Mouse (Mus musculus) forebrain, embryonic 13.5 days (tissue): ENCODE results near the gene Slco1a5. TPM values are rescaled to one million over a fixed set of nuclear protein-coding genes. Genes with fewer than 3 reads are reported as not detected.

Experiments used
- ATAC-seq: fragments of 200-750 bp; cut with Nextera tagmentation; 2 replicates; pipeline ENCODE4 v1.8.0; 2017
- H3K27ac ChIP-seq: fragments of 300-500 bp; sonication (generic); 2 replicates; pipeline ENCODE4 v1.5.1; 2015; ENCODE audit warnings: inconsistent platforms, mild to moderate bottlenecking, moderate library complexity
- H3K27me3 ChIP-seq: fragments of 300-500 bp; sonication (generic); 2 replicates; pipeline ENCODE4 v1.6.1; 2015; ENCODE audit warnings: mild to moderate bottlenecking, inconsistent platforms
- H3K36me3 ChIP-seq: fragments of 300-500 bp; sonication (generic); 2 replicates; pipeline ENCODE4 v1.6.1; 2015; ENCODE audit warnings: mild to moderate bottlenecking, inconsistent platforms; ENCODE audit not compliant: poor library complexity, severe bottlenecking
- H3K4me1 ChIP-seq: fragments of 300-500 bp; sonication (generic); 2 replicates; pipeline ENCODE4 v1.6.1; 2015; ENCODE audit warnings: inconsistent platforms
- H3K4me2 ChIP-seq: fragments of 300-500 bp; sonication (generic); 2 replicates; pipeline ENCODE4 v1.6.1; 2015; ENCODE audit warnings: inconsistent platforms, mild to moderate bottlenecking, moderate library complexity
- H3K4me3 ChIP-seq: fragments of 300-500 bp; sonication (generic); 2 replicates; pipeline ENCODE4 v1.5.1; 2015; ENCODE audit warnings: mild to moderate bottlenecking, inconsistent platforms
- H3K9ac ChIP-seq: fragments of 300-500 bp; sonication (generic); 2 replicates; pipeline ENCODE4 v1.6.1; 2015; ENCODE audit warnings: mild to moderate bottlenecking, inconsistent platforms
- H3K9me3 ChIP-seq: fragments of 300-500 bp; sonication (generic); replicated peaks from 2 replicates; pipeline ENCODE4 v1.6.1; 2016; ENCODE audit warnings: inconsistent platforms
- WGBS: fragments of 180-500 bp; shearing (Covaris S2); methylation state at CpG from one replicate; pipeline ENCODE4 v1.1.7; 2015; 5-methylcytosine and 5-hydroxymethylcytosine counted together
- polyA plus RNA-seq: library from polyadenylated mRNA; unstranded; fragments of >200 nt; fragmentation: Nextera tagmentation; extraction: Ambion mirVana; gene quantifications from 2 replicates; pipeline ENCODE4 v1.2.1, GENCODE M21; 2015

Gene Slco1a5
- polyA plus RNA-seq, 1 experiment from 2014 or later = 0.31 TPM

DNA sequence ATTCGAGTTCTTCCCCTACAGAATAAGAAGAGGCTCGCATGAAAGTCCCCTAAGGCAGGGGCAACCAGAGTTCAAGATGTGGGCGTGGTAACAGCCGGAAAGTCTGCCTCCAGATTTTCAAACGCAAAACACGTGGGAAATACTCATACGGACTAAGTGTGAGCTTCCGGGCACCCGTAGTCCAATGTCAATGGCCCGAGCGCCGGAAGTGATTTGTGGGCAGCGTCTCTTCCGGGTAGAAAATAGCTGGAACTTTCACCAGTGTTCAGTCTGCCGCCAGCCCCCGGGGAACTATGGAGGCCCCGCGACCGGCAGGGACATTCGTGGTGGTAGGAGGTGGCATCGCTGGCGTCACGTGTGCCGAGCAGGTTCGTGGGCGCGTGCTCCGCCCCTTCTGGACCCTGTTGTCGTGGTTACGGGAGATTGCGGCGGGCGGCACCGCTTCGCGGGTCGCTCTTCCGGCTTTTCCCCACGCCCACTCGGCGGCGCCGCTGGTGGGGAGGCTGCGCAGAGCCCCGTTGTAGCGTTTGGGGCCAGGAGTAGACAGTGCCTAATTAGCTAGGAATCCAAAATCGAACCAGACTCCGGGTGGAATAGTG lies 22.8 kb upstream of the Slco1a5 start, which contains the start of gene Pyroxd1:
TSS of gene Pyroxd1 (plus strand) at position 215 of the 599 bp plus-strand sequence.
- Histone ChIP-seq H3K4me3 (peak within 1 kb of the TSS; percentile 64), H3K4me1 (peaks cover 14% of the 10 kb centered on the region), H3K9ac (peak within 1 kb of the TSS; percentile 61), H3K9me3 (no peaks in the 10 kb centered on the region), H3K36me3 (peaks cover 25% of the 10 kb centered on the region), H3K27ac (peak within 1 kb of the TSS; percentile 75), H3K4me2 (peak within 1 kb of the TSS; percentile 60), H3K27me3 (no peaks in the 10 kb centered on the region)
- peak; percentile 97 for ATAC-seq
- 1% methylated on average over 48 of the region's 48 CpGs for WGBS

DNA sequence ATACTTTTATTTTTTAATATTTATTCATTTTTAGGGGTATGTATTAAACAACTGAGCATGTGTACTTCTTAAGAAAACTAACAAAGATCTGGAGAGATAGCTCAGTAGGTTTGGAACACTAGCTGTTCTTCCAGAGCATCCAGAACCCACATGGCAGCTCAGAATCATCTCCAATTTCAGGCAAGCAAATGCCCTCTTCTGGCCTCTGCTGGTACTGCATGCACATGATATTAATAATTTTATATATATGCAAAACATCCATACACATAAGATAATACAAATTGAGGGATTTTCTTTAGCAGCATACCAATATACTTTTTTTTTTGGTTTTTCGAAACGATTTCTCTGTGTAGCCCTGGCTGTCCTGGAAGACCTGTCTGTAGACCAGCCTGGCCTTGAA lies 20.8 kb upstream of the Slco1a5 start:
- H3K27ac ChIP-seq = no peak overlapping the region
- no peaks in the 10 kb centered on the region for H3K27me3 ChIP-seq
- no peak for ATAC-seq
- H3K4me2 ChIP-seq = no peak overlapping the region
- H3K9me3 ChIP-seq = no peaks in the 10 kb centered on the region
- 67% methylated on average over 2 of the region's 2 CpGs for WGBS
- no peak overlapping the region for H3K4me3 ChIP-seq
- peaks cover 7% of the 10 kb centered on the region; the same call in 1 of the 2 replicates for H3K36me3 ChIP-seq
- H3K9ac ChIP-seq = no peak overlapping the region
- H3K4me1 ChIP-seq = peaks cover 14% of the 10 kb centered on the region

DNA sequence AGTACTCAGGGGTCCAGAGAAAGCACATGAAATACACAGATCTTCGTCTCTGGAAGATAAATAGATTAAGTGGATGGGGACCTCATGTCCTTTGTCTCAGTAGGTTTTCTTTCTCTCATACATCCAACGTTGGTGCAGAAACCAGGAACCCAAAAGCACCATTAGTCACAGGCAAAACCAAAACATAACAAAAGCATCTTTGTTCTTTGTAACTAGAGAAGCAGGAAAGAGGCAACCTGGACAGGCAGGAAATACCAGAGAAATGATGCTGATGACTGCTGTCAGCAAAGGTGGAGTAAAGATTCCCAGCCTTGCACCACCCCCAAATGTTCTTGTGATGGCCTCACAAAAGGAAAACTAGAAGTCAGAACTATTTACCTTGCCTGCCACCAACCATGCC lies 16.8 kb upstream of the Slco1a5 start:
- WGBS = 56% methylated on average over 2 of the region's 2 CpGs
- no peak overlapping the region for H3K27ac ChIP-seq
- no peak overlapping the region for H3K4me3 ChIP-seq
- H3K27me3 ChIP-seq = no peaks in the 10 kb centered on the region
- no peaks in the 10 kb centered on the region for H3K36me3 ChIP-seq
- H3K4me2 ChIP-seq = no peak overlapping the region
- ATAC-seq = no peak
- H3K9ac ChIP-seq = no peak overlapping the region
- H3K9me3 ChIP-seq = no peaks in the 10 kb centered on the region
- no peaks in the 10 kb centered on the region for H3K4me1 ChIP-seq

DNA sequence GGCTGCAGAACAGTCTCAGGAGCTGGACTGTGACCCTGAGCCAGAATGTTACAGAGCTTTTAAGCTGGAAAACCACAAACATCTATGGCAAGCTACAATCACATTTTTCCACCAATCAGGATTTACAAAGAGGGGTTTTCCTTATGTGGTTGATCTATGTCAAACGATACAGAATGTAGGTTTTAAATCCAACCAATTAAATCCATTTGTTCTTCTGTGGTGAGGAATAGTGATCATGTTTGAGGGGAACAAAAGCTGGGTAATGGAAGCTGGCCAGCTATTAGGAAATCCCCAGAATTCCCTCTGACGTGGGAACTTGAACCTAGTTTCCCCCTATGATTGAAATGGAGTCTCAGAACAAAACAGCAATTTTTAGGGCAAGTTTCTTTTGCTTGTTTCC lies 16.2 kb upstream of the Slco1a5 start:
- no peak for ATAC-seq
- Histone ChIP-seq H3K27ac (no peak overlapping the region), H3K9ac (no peak overlapping the region), H3K36me3 (no peaks in the 10 kb centered on the region), H3K4me2 (no peak overlapping the region), H3K9me3 (no peaks in the 10 kb centered on the region), H3K4me1 (no peaks in the 10 kb centered on the region), H3K4me3 (no peak overlapping the region), H3K27me3 (no peaks in the 10 kb centered on the region)
- 54% methylated on average over 2 of the region's 2 CpGs for WGBS

DNA sequence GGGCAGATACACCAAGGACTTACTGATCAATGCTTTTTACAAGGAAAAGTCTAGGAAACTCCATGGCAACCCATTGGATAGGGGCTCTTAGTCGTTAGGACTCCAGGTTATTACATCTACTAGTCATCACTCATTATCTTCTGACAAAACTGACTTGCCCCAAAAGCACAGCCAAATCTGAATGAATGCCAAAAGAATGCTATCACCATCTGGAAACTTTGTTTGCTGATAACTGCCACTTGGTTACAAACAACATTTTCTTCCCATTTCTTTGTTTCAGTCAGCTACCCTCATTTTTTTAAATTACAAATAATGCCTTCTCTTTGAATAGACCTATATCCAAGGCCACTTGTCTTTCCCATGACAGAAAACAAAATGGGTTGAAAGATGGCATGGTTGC lies 6.4 kb upstream of the Slco1a5 start:
- no peaks in the 10 kb centered on the region for H3K4me1 ChIP-seq
- H3K36me3 ChIP-seq = no peaks in the 10 kb centered on the region
- no peak overlapping the region for H3K27ac ChIP-seq
- no peaks in the 10 kb centered on the region for H3K9me3 ChIP-seq
- no peak for ATAC-seq
- H3K27me3 ChIP-seq = no peaks in the 10 kb centered on the region
- H3K9ac ChIP-seq = no peak overlapping the region
- 55% methylated on average over 1 of the region's 1 CpGs for WGBS
- no peak overlapping the region for H3K4me2 ChIP-seq
- H3K4me3 ChIP-seq = no peak overlapping the region

DNA sequence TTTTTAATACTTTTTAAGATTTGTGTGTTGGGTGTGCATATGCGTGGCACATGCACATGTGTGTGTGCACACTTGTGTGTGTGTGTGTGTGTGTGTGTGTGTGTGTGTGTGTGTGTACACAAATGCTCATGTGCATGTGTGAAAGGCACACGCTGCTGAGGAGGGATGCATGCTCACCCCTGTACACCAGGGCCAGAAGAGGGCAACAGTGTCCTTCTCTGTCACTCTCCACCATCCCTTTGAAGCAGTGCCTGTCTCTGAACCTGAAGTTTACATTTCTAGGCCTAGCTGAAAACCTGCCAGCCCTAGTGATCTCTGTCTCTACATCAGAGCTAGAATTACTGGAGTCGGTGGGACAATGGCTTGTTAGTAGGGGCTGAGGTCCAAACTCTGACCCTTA lies 3.8 kb upstream of the Slco1a5 start:
- WGBS = 82% methylated on average over 3 of the region's 3 CpGs
- Histone ChIP-seq H3K9me3 (no peaks in the 10 kb centered on the region), H3K4me3 (no peak overlapping the region), H3K4me1 (peaks cover 6% of the 10 kb centered on the region; the same call in 1 of the 2 replicates), H3K9ac (no peak overlapping the region), H3K36me3 (no peaks in the 10 kb centered on the region), H3K4me2 (no peak overlapping the region), H3K27me3 (no peaks in the 10 kb centered on the region), H3K27ac (no peak overlapping the region)
- no peak for ATAC-seq

DNA sequence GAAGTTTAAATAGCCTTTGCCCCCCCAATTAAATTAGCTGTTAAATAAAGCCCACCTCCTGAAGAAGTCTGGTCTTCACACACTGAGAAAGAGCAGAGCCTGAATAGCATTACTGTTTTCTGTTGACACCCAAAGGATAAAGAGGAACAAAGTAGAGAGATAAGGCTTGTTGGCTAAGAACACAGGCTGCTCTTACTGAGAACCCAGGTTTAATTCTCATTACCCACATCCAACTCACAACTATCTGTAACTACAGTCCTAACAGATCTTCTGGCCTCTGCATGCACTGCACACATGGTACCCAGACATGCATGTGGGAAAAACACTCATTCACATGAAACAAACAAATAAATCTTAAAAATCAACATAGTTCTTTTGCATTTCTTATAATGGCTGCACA lies 5.7 kb downstream of the Slco1a5 start:
- no peak for ATAC-seq
- Histone ChIP-seq H3K4me1 (no peaks in the 10 kb centered on the region), H3K4me2 (no peak overlapping the region), H3K4me3 (no peak overlapping the region), H3K27me3 (no peaks in the 10 kb centered on the region), H3K27ac (no peak overlapping the region), H3K36me3 (no peaks in the 10 kb centered on the region), H3K9me3 (no peaks in the 10 kb centered on the region), H3K9ac (no peak overlapping the region)

DNA sequence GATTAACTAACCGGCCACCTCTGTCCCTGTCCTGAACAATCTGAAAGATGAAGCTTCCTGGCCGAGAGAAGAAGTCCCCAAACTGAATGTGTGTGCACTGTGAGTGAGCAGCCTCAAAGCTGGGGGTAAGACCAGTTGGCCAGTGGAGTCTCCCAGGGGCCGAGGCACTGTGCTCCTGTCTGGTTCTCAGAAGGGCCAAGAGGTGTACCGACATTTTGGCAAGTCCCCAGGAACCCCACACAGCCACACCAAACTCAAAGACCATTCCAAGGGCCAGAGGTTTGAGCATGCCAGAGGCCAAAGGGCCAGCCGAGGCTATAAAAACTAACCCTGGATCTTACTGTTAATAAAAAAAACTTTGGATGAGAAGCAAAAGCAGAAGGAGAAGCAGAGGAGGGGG lies 8.5 kb downstream of the Slco1a5 start:
- no peak overlapping the region for H3K27ac ChIP-seq
- ATAC-seq = no peak
- H3K36me3 ChIP-seq = no peaks in the 10 kb centered on the region
- H3K4me1 ChIP-seq = no peaks in the 10 kb centered on the region
- H3K27me3 ChIP-seq = no peaks in the 10 kb centered on the region
- H3K4me3 ChIP-seq = no peak overlapping the region
- H3K4me2 ChIP-seq = no peak overlapping the region
- H3K9ac ChIP-seq = no peak overlapping the region
- 87% methylated on average over 5 of the region's 5 CpGs for WGBS
- H3K9me3 ChIP-seq = 0 out of 2 replicates have a peak, but pooled peaks cover 4% of the 10 kb centered on the region

DNA sequence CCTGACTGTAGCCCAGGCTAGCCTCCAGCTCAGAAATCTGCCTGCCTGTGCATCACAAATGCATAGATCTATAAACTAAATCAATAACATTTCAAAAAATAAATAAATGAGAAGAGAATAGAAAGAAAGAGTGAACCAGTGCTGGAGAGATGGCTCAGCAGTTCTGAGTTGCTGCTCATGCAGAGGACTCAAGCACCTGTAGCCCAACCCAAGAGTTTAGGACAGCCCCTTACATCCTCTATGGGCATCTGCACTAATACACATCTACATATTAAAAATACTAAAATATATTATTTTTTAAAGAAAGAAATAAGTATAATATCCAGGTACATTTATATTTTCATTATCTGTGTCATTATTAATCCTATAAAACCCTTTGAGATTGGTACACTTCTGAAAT lies 17.7 kb downstream of the Slco1a5 start:
- ATAC-seq = no peak
- Histone ChIP-seq H3K4me1 (no peaks in the 10 kb centered on the region), H3K4me2 (no peak overlapping the region), H3K9ac (no peak overlapping the region), H3K27ac (no peak overlapping the region), H3K27me3 (no peaks in the 10 kb centered on the region), H3K9me3 (0 out of 2 replicates have a peak, but pooled peaks cover 4% of the 10 kb centered on the region), H3K36me3 (no peaks in the 10 kb centered on the region), H3K4me3 (no peak overlapping the region)

DNA sequence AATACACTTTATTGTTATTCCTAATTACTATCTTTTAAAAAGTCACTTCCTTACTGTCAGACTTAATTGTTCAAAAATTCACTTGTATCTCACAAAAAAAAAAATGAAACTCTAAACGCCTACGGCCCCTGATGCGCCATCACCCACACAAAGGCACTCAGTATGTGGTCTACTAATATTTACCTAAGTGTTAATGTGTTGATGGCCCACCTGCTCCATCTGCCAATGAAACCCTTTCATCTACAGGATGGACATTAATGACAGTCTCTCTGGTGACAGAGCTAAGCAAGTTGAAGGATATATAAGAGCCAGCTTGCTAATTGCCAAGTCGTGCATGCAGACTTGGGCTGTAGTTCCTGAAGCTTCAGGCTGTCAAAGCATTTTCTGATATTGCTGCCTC lies 24.7 kb downstream of the Slco1a5 start, which contains the start of gene Iapp:
TSS of gene Iapp (plus strand) at position 326 of the 400 bp plus-strand sequence.
- no peaks in the 10 kb centered on the region for H3K36me3 ChIP-seq
- H3K4me1 ChIP-seq = no peaks in the 10 kb centered on the region
- H3K27ac ChIP-seq = no peak within 1 kb of the TSS
- H3K4me3 ChIP-seq = no peak within 1 kb of the TSS
- ATAC-seq = no peak
- 62% methylated on average over 4 of the region's 4 CpGs for WGBS
- no peaks in the 10 kb centered on the region for H3K27me3 ChIP-seq
- H3K9me3 ChIP-seq = no peaks in the 10 kb centered on the region
- no peak within 1 kb of the TSS for H3K4me2 ChIP-seq
- H3K9ac ChIP-seq = no peak within 1 kb of the TSS

DNA sequence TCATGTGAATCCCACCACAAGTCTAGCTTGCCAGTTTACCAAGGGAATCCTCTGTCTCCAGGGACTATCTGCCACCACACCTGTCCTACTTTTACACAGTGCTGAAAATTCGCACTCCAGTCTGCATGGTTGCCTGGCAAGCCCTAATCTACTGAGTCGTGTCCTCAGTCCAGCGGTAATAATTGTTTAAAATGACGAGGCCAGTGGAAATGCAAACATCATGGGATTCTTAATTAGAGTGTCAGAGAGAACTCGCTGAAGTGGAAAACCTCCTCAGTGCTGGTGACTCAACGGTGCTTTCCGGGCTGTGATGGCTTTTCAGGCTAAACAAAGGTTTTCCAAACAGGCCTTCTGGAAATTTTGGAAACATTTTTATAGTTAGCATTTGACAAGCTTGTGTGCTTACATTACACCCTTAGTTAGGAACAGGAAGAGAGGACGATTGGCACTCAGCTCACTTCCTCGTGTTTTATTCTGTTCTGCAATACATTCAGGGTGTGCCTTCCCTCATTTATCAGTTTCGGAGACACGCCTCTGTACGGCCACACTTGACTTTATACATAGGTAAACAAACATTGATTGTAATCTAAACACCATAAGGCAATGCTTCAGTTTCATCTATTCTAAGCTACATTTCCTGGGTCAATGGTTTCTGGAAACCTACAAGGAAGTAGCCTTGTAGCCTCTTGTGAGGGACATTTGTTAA lies 33.2 kb downstream of the Slco1a5 start:
- no peak overlapping the region for H3K4me2 ChIP-seq
- no peaks in the 10 kb centered on the region for H3K4me1 ChIP-seq
- no peak overlapping the region for H3K4me3 ChIP-seq
- H3K9me3 ChIP-seq = no peaks in the 10 kb centered on the region
- WGBS = 52% methylated on average over 12 of the region's 12 CpGs
- no peaks in the 10 kb centered on the region for H3K36me3 ChIP-seq
- ATAC-seq = no peak
- no peaks in the 10 kb centered on the region for H3K27me3 ChIP-seq
- no peak overlapping the region for H3K9ac ChIP-seq
- no peak overlapping the region for H3K27ac ChIP-seq

DNA sequence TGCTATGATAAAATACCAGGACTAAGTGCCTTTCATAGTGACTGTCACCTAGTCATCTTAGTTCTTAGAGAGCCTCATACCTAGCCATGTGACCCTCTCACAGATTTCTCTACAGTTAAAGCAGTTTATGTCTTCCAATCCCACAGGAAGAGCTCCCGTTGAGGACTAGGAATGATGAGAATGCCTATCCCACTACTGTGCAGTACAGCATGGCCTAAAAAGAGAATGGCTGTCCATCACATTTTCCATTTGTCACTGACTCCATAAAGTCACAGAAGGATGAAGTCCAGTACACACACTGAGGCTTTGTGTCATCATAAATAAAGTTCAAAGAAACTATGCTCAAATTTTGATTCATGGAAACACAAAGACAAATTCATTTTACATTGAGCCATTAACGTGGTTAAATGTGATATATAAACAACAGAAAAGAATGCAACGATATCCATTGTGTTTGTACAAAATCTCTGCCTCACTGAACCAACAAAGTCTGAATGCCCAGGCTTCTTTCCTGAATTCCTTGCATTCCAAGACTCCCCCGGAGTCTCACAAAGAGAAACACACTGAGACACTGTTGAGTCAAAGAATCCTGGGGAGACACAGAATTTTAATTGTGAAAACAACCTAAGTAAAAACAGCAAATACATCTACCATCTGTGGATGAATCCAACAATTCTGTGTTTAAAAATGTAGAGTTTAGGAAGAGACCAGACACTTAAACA lies 46.9 kb downstream of the Slco1a5 start:
- Histone ChIP-seq H3K27ac (no peak overlapping the region), H3K27me3 (no peaks in the 10 kb centered on the region), H3K4me2 (no peak overlapping the region), H3K4me3 (no peak overlapping the region), H3K9ac (no peak overlapping the region), H3K4me1 (no peaks in the 10 kb centered on the region), H3K36me3 (no peaks in the 10 kb centered on the region), H3K9me3 (no peaks in the 10 kb centered on the region)
- ATAC-seq = no peak
- WGBS = 8% methylated on average over 4 of the region's 4 CpGs
